Mouse (Mus musculus): ENCODE results near the gene Tpm1. TPM values are rescaled to one million over a fixed set of nuclear protein-coding genes. Genes with fewer than 3 reads are reported as not detected.

Tpm1 gene
- total RNA-seq, 1 experiment: 860 TPM

DNA sequence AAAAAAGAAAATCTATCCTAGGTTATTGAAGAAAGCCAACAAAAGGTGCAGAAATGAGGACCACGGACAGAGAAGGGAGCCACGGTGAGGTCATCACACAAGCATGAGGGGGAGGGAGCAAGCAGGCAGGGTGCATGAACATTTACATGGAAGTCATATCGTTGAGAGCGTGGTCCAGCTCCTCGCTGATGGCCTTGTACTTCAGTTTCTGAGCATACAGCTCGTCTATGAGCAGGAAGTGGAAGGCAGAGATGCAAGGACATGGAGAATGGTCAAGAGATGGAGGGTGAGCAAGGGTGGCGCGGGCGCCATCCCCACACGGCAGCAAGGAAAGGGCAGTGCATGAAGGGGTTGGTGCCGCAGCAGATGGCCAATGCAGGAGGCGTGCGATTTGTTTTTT, 19.7 kb downstream of the Tpm1 start:
- DNase-seq (ENCODE audit: low read depth, low spot score): no peak
- in situ Hi-C loops (cut with MboI; ENCODE audit: low sequenced_read_pairs in 2 of 2, unreplicated experiment in 2 of 2): no loop called here
- peaks cover 63% of the 10 kb centered on the region for H3K36me3 ChIP-seq (ENCODE audit: control insufficient read depth, insufficient read depth, low read length, poor library complexity, severe bottlenecking)

DNA sequence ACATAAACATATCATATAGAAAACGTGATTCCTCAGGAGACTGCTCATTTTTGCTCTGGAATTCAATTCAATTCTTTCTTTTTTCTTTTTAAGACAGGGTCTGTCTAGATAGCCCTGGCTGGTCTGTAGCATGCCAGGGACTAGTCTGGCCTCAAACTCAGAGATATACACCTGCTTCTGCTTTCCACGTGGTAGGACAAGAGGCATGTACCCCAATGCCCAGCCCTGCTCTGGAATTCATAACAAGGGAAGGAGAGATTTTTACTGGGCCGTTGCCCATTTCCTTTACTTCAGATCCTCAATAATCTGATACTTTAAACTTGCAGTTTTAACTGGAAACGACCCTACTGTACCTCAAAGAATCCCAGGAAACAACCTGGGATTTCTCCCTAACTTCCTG, 20.3 kb downstream of the Tpm1 start:
- peaks cover 62% of the 10 kb centered on the region for H3K36me3 ChIP-seq (ENCODE audit: control insufficient read depth, insufficient read depth, low read length, poor library complexity, severe bottlenecking)
- peaks cover under 1 to 6% of the 10 kb centered on the region in 2 experiments; a peak in 2 of 4 replicates for H3K4me1 ChIP-seq (ENCODE audit: control insufficient read depth in 2 of 2, insufficient read depth in 2 of 2, low read length in 2 of 2, poor library complexity in 1 of 2)
- no peak overlapping the region for H3K27ac ChIP-seq (ENCODE audit: insufficient read depth, low read depth, low read length, poor library complexity, severe bottlenecking)
- H3K9ac ChIP-seq (ENCODE audit: insufficient read depth, low read depth, low read length, poor library complexity, severe bottlenecking): no peak overlapping the region
- H3K4me3 ChIP-seq (ENCODE audit: insufficient read depth in 1 of 2, low read depth in 1 of 2, low read length in 2 of 2, poor library complexity in 1 of 2, severe bottlenecking in 1 of 2): no peak overlapping the region
- no peak for DNase-seq (ENCODE audit: low read depth, low spot score)
- in situ Hi-C loops (cut with MboI; ENCODE audit: low sequenced_read_pairs in 2 of 2, unreplicated experiment in 2 of 2): no loop called here
- TF ChIP-seq MAFK (IDR thresholded peaks at IDR 0.05; ENCODE audit: insufficient read depth, low read depth, low read length) (no peak), ZNF384 (IDR thresholded peaks at IDR 0.05; ENCODE audit: low read depth, low read length) (no peak), HCFC1 (IDR thresholded peaks at IDR 0.05; ENCODE audit: borderline replicate concordance, insufficient read depth, low read length) (no peak), CHD2 (IDR thresholded peaks at IDR 0.05; ENCODE audit: low read depth, low read length) (no peak), ZC3H11A (IDR thresholded peaks at IDR 0.05; ENCODE audit: borderline replicate concordance, low read depth, low read length) (no peak)
- H3K9me3 ChIP-seq (ENCODE audit: control insufficient read depth, insufficient read depth, low read depth, low read length): no peaks in the 10 kb centered on the region

More for the DNA sequence above, 19.7 kb downstream of the Tpm1 start:
- no peak overlapping the region; the same call in 1 of the 2 replicates for H3K27ac ChIP-seq (ENCODE audit: insufficient read depth, low read depth, low read length, poor library complexity, severe bottlenecking)
- H3K4me1 ChIP-seq (ENCODE audit: control insufficient read depth in 2 of 2, insufficient read depth in 2 of 2, low read length in 2 of 2, poor library complexity in 1 of 2): peaks cover 0 to 5% of the 10 kb centered on the region in 2 experiments; a peak in 1 of 4 replicates
- no peaks in the 10 kb centered on the region for H3K9me3 ChIP-seq (ENCODE audit: control insufficient read depth, insufficient read depth, low read depth, low read length)
- TF ChIP-seq MAFK (IDR thresholded peaks at IDR 0.05; ENCODE audit: insufficient read depth, low read depth, low read length) (no peak), ZC3H11A (IDR thresholded peaks at IDR 0.05; ENCODE audit: borderline replicate concordance, low read depth, low read length) (no peak), CHD2 (IDR thresholded peaks at IDR 0.05; ENCODE audit: low read depth, low read length) (no peak), ZNF384 (IDR thresholded peaks at IDR 0.05; ENCODE audit: low read depth, low read length) (no peak), HCFC1 (IDR thresholded peaks at IDR 0.05; ENCODE audit: borderline replicate concordance, insufficient read depth, low read length) (no peak)
- H3K9ac ChIP-seq (ENCODE audit: insufficient read depth, low read depth, low read length, poor library complexity, severe bottlenecking): no peak overlapping the region
- H3K4me3 ChIP-seq (ENCODE audit: insufficient read depth in 1 of 2, low read depth in 1 of 2, low read length in 2 of 2, poor library complexity in 1 of 2, severe bottlenecking in 1 of 2): no peak overlapping the region

DNA sequence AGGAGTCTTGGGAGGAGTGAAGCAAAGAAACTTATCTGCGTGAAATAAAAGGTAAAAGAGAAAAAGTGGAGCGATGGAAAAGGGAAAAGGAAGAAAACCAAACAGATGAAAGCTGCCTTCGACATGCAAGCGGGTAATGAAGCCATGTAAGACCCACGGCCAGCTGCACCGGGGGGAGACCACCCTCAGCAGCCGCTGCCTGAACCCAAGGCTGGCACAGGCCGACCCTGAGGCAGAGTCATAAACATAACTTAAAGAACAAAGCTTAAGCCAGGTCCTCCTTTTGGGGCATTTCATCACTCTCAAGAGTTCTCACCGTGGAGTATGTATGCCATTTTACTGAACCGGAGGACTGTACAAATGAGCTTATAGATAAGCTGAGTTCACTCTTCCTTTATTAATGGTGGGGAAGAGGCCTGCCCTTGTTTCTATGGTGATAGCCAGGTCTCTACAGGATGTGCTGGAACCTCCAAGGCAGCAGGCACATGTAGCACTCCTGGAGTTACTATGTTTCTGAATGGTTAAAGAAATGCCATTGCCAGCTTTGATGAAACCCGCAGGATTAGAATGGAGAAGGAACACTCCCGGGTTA, 21.0 kb downstream of the Tpm1 start:
- Histone ChIP-seq H3K9me3 (ENCODE audit: control insufficient read depth, insufficient read depth, low read depth, low read length) (no peaks in the 10 kb centered on the region), H3K9ac (ENCODE audit: insufficient read depth, low read depth, low read length, poor library complexity, severe bottlenecking) (no peak overlapping the region), H3K4me1 (ENCODE audit: control insufficient read depth in 2 of 2, insufficient read depth in 2 of 2, low read length in 2 of 2, poor library complexity in 1 of 2) (peaks cover 5 to 9% of the 10 kb centered on the region in 2 experiments), H3K27ac (ENCODE audit: insufficient read depth, low read depth, low read length, poor library complexity, severe bottlenecking) (no peak overlapping the region), H3K4me3 (ENCODE audit: insufficient read depth in 1 of 2, low read depth in 1 of 2, low read length in 2 of 2, poor library complexity in 1 of 2, severe bottlenecking in 1 of 2) (no peak overlapping the region), H3K36me3 (ENCODE audit: control insufficient read depth, insufficient read depth, low read length, poor library complexity, severe bottlenecking) (peaks cover 58% of the 10 kb centered on the region)
- in situ Hi-C loops (cut with MboI; ENCODE audit: low sequenced_read_pairs in 2 of 2, unreplicated experiment in 2 of 2): no loop called here
- DNase-seq (ENCODE audit: low read depth, low spot score): no peak
- TF ChIP-seq MAFK (IDR thresholded peaks at IDR 0.05; ENCODE audit: insufficient read depth, low read depth, low read length) (no peak), CHD2 (IDR thresholded peaks at IDR 0.05; ENCODE audit: low read depth, low read length) (no peak), ZC3H11A (IDR thresholded peaks at IDR 0.05; ENCODE audit: borderline replicate concordance, low read depth, low read length) (no peak), ZNF384 (IDR thresholded peaks at IDR 0.05; ENCODE audit: low read depth, low read length) (no peak), HCFC1 (IDR thresholded peaks at IDR 0.05; ENCODE audit: borderline replicate concordance, insufficient read depth, low read length) (no peak)

DNA sequence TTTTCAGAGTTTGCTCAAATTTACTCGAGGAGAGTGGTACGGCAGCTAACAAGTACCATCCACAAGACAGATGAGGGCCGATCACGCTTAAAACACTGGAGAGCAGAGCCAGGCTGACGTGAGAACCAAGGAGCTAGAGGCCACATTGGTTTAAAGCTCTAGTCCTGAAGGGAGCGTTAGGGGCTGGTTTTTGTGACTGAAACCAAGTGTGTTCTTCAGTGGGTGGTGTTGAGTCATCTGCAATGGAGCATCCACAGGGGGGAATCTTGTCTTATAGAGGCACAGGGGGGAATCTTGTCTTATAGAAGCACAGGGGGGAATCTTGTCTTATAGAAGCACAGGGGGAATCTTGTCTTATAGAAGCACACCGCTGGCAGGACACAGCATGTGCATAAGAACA, 22.3 kb downstream of the Tpm1 start:
- in situ Hi-C loops (cut with MboI; ENCODE audit: low sequenced_read_pairs in 2 of 2, unreplicated experiment in 2 of 2): no loop called here
- Histone ChIP-seq H3K9ac (ENCODE audit: insufficient read depth, low read depth, low read length, poor library complexity, severe bottlenecking) (no peak overlapping the region), H3K36me3 (ENCODE audit: control insufficient read depth, insufficient read depth, low read length, poor library complexity, severe bottlenecking) (peaks cover 49% of the 10 kb centered on the region), H3K27ac (ENCODE audit: insufficient read depth, low read depth, low read length, poor library complexity, severe bottlenecking) (no peak overlapping the region), H3K4me1 (ENCODE audit: control insufficient read depth in 2 of 2, insufficient read depth in 2 of 2, low read length in 2 of 2, poor library complexity in 1 of 2) (peaks cover 6 to 12% of the 10 kb centered on the region in 2 experiments), H3K9me3 (ENCODE audit: control insufficient read depth, insufficient read depth, low read depth, low read length) (no peaks in the 10 kb centered on the region), H3K4me3 (ENCODE audit: insufficient read depth in 1 of 2, low read depth in 1 of 2, low read length in 2 of 2, poor library complexity in 1 of 2, severe bottlenecking in 1 of 2) (no peak overlapping the region)
- TF ChIP-seq HCFC1 (IDR thresholded peaks at IDR 0.05; ENCODE audit: borderline replicate concordance, insufficient read depth, low read length): no peak
- TF ChIP-seq ZC3H11A (IDR thresholded peaks at IDR 0.05; ENCODE audit: borderline replicate concordance, low read depth, low read length): no peak
- no peak for DNase-seq (ENCODE audit: low read depth, low spot score)

GRCm38 (mm10) chr9:67026061-67026460, 23.1 kb downstream of the Tpm1 start:
- H3K4me1 ChIP-seq (ENCODE audit: control insufficient read depth in 2 of 2, insufficient read depth in 2 of 2, low read length in 2 of 2, poor library complexity in 1 of 2): peaks cover 6 to 12% of the 10 kb centered on the region in 2 experiments
- no peak overlapping the region for H3K4me3 ChIP-seq (ENCODE audit: insufficient read depth in 1 of 2, low read depth in 1 of 2, low read length in 2 of 2, poor library complexity in 1 of 2, severe bottlenecking in 1 of 2)
- no peaks in the 10 kb centered on the region for H3K9me3 ChIP-seq (ENCODE audit: control insufficient read depth, insufficient read depth, low read depth, low read length)
- in situ Hi-C loops (cut with MboI; ENCODE audit: low sequenced_read_pairs in 2 of 2, unreplicated experiment in 2 of 2): no loop called here
- H3K9ac ChIP-seq (ENCODE audit: insufficient read depth, low read depth, low read length, poor library complexity, severe bottlenecking): no peak overlapping the region
- DNase-seq (ENCODE audit: low read depth, low spot score): no peak
- no peak overlapping the region for H3K27ac ChIP-seq (ENCODE audit: insufficient read depth, low read depth, low read length, poor library complexity, severe bottlenecking)
- peaks cover 51% of the 10 kb centered on the region for H3K36me3 ChIP-seq (ENCODE audit: control insufficient read depth, insufficient read depth, low read length, poor library complexity, severe bottlenecking)
- TF ChIP-seq MAFK (IDR thresholded peaks at IDR 0.05; ENCODE audit: insufficient read depth, low read depth, low read length): no peak
- TF ChIP-seq CHD2 (IDR thresholded peaks at IDR 0.05; ENCODE audit: low read depth, low read length): no peak
- no peak for TF ChIP-seq ZNF384 (IDR thresholded peaks at IDR 0.05; ENCODE audit: low read depth, low read length)
- no peak for TF ChIP-seq ZC3H11A (IDR thresholded peaks at IDR 0.05; ENCODE audit: borderline replicate concordance, low read depth, low read length)
- TF ChIP-seq HCFC1 (IDR thresholded peaks at IDR 0.05; ENCODE audit: borderline replicate concordance, insufficient read depth, low read length): no peak
